Mouse (Mus musculus) right cerebral cortex, postnatal 14 days (tissue): Measurements from ENCODE around the gene Apoa2.
"Not testable (repeated sequence)": the region's sequence is repeated elsewhere in the genome, so short reads cannot be mapped to it uniquely, and the experiment has no call there.

Source experiments
- DNase-seq: peaks from one replicate; pipeline ENCODE4 v3.0.0; 2022

Gene Apoa2

DNA sequence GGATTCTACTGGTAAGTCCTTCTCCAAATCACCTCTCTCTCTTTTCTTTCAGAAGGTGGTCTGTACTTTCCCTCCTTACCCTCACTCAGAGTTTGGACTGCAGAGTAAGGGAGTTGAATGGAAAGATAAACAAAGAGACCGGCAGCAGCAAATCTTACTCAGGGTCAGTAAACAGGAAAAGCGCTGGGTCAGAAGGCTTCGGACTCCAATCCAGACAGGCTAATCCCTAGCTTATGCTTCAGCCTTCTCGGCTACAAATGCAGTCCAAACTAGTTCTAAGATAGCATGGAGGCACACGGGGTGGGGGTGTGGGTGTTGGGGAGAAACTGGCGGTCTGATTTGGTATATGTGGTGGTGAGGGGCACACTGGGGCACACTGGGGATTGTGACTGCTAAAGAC lies 12.6 kb downstream of the Apoa2 start:
- no peak for DNase-seq

DNA sequence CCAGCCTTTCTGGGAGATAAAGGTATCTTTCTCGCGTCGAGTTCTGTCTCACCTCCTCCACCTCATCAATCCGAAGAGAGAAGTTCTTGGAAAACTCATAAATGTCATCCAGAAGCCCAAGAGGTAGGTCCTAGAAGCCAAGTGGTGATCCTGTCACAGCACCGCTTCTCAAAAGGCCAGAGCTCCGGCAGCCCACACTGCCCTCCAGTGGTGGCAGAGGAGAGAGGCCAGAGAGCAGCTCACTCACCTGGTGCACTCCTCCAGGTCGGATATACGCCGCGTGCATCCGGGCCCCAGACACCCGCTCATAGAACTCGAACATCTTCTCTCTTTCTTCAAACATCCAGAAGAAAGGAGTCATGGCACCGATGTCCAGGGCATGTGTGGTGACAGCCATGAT lies 13.6 kb downstream of the Apoa2 start:
- DNase-seq: peak; percentile 45

DNA sequence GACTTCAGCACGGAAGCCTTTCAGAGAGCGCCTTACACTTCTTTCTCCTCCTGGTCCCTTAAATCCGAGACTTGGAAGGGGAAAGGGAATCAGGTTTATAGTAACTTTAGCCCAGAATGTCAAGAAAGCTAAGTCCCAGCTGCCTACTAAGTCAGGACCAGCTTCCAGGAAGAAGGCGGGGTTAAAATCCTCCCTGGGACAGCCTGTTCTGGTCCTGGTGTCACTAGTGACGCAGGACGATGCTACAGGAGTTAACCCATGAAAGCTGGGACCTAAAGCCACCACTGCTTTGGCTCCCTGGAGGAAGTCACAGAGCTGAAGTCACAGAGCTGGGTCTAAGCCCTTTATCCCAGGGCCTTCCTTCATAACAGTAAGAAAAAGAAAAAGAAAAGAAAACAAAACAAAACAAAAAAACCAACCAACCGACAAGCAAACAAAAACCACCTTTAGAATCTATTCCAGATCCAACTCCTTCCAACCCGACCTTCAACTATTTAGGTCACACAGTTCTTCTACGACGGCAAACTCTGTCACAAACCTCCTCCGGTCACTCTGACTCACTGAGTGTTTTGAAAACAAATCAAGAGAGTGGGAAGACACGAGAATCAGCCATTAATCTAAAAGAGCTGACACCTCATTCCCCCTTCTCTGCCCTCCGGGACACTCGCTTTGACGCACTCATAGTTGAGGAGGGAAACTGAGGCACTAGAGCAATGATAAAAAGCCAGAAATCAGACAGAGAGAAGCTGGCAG lies 15.3 kb downstream of the Apoa2 start:
- no peak for DNase-seq

DNA sequence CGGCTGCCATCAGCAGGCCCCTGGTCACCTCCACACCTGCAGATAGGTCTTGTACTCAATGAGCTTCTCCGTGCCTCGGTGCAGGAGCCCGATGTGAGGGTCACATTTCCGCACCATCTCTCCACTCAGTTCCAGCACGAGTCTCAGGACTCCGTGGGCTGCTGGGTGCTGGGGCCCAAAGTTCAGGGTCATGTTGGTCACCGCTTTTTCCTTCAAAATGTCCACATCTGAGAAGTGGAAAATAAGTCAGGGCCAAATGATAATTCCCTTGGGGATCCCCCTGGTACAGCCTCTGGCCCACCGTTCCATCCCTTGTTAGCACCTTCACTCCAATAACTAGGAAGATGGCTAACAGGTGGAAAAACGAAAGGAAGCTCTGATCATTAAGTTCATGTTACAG lies 16.1 kb downstream of the Apoa2 start:
- no peak for DNase-seq

DNA sequence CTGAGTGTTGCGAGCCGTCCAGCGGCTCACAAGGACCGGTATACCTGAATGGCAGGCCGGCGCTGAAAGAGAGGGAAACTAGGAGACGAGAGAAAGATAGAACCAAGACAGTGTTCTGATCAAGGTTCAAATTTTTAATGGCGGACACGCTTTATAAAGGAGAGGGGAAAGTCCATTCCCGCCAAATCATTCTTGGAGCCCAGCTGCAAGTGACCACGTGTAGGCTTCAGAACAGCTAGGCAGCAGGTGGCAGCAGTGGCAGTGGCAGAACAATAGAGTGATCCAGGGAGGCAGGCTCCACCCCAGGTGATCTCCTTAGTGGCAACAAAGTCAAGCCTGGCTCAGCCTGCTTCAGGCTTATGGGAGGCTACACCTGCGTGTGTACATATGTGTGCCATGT lies 17.1 kb downstream of the Apoa2 start:
- not testable (repeated sequence) for DNase-seq

DNA sequence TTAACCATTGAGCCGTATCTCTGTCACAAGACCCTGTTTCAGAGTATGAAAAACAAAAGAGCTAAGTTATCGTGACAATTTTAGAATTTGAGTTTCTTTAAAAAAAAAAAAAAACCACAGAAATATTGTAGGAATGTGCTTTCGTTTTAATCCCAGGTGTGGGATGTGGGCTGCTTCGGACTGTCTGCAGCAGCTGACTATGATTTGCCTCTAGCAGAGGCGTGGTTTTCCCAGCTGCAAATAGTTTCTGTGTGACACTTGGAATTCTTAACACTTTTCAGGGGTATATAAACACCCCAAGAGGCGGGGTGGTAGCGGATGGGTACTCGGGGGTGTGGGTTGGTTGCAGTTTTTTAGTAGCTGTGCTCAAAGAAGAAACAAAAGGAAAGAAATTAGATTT lies 20.5 kb downstream of the Apoa2 start:
- DNase-seq: no peak

DNA sequence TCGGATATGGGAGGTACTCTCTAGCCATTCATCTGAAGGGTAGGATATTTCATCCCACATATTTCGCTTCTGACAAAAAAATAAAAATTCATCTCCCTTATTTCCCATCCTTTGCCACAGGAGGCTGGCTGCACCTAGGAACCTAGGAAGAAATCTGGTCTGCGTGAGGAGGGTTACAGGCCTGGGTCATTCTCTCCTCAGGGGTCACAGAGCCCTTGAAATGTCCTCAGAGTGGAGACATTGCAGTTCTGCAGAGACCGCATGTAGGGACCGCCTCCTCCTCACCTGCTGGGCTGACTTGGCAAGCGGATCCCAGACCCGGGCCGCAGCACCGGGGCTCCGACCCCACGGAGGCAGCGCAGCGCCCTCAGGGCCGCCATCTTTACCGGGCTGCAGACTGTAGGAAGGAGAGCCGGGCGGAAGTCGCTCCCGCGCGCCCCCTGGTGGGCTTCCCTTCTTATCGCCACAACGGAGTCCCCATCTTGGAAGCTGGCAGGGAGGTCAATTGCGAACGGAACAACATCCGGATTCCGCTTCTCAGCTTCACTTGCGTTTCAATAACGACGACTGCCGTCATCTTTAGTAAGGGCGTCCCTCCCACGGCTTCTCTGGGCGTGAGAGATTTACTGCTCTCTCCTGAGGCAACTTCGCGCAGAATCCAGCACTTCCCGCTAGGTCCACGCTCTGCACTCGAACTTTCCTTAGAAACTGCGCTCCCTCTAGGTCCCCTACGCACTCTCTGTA lies 22.0 kb downstream of the Apoa2 start:
- peak; percentile 97 for DNase-seq

DNA sequence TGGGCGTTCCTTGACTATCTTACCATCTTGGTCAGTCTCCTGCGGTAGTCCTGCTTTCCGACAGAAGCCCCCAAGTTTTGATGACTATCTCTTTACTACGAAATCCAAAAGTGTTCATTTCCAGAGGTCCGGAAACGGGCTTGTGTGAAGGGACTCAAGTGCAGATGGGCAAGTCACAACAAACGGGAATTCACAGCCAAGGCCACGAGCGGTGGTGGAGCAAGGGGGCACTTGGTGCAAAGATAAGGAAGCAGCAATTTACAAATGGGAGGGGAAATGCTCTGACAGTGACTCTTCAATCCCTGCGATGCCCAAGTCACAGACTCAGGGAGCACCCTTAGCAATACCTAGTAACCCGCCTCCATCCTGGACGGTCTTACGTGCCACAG lies 22.6 kb downstream of the Apoa2 start:
- no peak for DNase-seq

DNA sequence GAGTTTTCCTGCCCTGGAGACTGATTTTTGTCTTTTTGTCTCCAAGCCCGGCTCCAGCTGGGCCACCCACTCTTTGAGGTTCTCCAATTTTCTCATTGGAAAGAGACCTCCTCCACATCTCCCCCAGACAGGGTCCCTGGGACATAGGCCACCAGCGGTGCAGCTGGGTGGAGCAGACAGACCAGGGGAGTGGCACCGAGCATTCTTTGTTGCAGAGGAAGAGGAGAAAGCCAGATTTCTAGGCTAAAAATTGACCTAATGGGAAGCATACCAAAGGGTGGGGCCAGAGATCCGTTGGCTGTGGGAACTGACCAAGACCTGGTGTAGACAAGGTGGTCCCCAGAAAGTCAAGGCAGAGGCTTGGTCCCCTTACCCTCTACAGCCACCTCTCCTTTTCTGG lies 23.1 kb downstream of the Apoa2 start:
- no peak for DNase-seq

DNA sequence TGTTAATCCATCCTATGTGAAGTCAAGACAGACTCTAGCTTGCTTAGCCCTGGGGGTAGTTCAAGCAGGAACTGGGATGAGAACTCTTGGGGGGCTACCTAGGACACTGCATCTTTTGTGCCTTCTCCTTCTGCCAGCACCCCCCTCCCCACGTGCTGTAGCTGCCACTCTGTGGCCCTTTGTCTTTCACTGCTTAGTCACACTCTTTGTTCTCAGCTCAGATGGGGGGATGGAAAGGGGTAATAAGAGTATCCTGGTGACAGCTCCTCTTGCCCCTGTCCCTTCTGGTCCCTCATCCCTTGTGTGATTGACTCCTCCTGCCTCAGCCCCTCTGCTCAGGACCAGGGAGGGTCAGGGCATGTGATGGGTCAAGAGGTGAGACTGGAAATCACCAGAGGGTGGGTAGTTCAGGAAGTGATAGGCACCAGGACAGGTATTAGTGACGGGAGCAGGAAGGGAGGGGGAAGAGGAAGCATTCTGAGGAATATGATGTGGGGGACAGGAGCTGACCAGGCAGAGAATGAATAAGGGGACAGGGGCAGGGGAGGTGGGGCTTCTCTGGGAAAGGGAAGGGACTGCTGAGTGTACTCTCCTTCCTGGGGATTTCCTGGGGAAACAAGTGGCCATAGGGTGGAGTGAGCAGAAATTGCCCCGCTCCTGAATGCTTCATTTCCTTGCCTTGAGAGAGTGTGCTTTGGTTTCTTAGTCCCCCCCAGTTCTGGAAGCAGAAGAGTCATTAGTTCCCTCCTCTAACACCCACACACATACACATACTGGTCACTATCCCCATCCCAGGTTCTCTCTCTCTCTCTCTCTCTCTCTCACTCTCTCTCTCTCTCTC lies 23.8 kb downstream of the Apoa2 start:
- DNase-seq: no peak

DNA sequence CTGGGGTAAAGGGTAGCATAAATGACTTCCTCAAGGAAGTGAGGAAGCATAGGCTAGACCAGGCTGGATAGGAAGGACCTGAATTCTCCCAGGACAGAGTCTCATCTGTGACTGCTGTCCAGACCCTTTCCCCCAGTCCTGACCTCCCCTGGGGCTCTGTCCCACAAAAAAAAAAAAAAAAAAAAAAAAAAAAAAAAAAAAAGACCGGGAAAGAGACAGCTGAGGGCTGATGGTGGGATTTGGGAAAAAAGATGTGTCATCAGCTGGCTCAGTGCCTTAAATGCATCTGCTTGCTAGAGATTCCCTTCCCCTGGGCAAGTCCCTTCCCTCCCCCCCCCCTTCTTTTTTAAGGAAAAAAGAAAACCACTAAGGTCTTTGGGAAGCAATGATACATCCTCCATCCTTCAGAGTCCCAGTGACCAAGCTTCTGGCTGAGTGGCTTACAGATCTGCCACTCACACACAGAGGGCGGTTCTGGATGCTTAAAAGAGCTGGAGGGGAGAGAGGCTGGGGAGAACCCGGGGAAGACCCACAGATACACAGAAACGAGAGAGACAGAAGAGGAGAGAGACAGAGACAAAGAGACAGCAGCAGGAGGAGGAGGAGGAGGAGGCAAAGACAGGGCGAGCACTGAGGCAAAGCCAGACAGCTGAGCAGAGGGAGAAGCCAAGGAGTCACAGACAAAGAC lies 25.2 kb downstream of the Apoa2 start, which contains the start of gene Adamts4:
Gene Adamts4, plus strand, starts transcription at position 509 of the 688 bp plus-strand sequence.
- DNase-seq: peak; percentile 57

DNA sequence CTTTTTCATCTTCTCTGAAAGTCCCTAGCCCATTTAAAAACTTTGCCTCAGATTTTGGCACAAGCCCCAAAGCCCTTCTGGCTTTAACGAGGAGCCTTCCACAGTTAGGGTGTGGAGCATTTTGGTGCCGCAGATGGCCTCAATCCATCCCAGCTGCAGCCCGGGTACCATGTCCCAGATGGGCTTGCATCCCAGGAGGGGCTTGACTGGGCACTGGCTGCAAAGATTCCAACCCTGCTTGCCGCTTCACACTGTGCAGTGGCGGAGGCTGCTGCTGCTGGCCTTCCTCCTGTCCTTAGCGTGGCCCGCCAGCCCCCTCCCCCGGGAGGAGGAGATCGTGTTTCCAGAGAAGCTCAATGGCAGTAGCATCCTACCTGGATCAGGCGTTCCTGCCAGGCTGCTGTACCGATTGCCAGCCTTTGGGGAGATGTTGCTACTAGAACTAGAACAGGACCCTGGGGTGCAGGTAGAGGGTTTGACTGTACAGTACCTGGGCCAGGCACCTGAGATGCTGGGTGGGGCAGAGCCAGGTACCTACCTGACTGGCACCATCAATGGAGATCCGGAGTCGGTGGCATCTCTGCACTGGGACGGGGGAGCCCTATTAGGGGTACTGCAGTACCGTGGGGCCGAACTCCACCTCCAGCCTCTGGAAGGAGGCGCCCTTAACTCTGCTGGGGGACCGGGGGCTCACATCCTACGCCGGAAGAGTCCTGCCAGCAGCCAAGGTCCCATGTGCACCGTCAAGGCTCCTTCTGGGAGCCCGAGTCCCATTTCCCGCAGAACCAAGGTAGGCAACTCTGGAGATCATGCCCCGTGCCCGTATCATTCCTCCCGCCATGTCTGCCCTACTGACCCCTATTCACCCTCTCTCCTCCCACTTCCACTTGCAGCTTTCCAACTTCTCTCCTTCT lies 26.1 kb downstream of the Apoa2 start, which contains the start of gene Ndufs2:
Gene Ndufs2, minus strand, starts transcription at position 709 of the 914 bp plus-strand sequence.
- DNase-seq: no peak

DNA sequence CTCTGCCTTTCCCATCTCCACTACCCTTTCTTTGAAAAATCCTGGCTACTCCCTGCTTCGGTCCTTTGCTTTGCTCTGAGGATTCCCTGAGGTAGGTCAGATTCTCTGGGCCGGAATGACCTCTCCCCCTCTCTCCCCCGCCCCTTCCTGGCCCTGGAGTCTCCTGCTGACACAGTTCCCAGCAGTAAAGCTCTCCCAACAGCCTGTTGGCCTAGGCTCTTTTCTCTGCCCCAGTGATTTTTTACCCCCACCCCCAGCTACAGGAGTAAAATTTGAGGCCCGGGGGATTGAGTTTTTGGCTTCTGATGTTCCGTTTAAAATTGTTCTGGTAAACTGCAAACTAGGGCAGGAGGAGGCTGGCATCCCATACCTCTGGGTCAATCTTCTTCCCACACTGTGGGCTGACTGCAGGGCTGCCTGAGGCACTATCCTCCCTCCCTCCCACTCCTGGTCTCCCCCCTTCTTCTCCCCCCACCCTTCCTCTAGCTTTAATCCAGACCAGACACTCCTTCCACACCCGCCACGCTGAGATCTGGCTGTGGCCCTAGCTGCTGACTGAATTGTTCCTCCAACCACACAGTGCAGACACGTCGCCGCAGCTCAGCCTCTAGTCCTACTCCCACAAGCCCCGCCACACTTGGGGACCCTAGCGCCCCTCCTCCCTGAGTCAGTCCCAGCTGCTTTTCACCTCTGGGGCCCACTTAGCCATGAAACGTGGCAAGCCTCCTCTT lies 26.9 kb downstream of the Apoa2 start:
- no peak for DNase-seq

DNA sequence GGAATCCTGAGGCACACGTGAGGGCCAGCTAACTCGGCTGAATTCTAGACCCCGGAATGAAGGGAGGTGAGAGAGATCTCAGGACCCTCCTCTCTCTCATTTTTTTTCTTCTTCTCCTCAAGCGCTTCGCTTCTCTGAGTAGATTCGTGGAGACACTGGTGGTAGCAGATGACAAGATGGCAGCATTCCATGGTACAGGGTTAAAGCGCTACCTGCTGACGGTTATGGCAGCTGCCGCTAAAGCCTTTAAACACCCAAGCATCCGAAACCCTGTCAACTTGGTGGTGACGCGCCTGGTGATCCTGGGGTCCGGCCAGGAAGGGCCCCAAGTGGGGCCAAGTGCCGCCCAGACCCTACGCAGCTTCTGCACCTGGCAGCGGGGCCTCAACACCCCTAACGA lies 27.6 kb downstream of the Apoa2 start:
- no peak for DNase-seq

DNA sequence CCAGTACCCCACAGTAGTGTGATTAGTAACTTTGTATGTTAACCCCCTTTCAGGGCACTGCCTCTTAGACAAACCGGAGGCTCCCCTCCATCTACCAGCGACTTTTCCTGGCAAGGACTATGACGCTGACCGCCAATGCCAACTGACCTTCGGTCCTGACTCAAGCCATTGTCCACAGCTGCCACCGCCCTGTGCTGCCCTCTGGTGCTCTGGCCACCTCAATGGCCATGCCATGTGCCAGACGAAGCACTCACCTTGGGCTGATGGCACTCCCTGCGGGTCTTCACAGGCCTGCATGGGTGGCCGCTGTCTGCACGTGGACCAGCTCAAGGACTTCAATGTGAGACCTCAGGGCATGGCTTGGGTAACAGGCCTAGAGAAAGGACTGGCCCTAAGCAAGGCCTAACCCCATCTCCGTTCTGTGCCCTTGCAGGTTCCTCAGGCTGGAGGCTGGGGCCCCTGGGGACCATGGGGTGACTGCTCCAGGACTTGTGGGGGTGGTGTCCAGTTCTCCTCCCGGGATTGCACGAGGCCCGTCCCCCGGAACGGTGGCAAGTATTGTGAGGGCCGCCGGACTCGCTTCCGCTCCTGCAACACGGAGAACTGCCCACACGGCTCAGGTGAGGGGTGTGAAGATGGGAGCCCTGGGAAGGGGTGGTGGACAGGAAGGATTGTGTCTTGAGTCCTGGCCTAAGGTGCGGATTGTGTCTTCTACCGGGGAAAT lies 31.4 kb downstream of the Apoa2 start:
- no peak for DNase-seq

DNA sequence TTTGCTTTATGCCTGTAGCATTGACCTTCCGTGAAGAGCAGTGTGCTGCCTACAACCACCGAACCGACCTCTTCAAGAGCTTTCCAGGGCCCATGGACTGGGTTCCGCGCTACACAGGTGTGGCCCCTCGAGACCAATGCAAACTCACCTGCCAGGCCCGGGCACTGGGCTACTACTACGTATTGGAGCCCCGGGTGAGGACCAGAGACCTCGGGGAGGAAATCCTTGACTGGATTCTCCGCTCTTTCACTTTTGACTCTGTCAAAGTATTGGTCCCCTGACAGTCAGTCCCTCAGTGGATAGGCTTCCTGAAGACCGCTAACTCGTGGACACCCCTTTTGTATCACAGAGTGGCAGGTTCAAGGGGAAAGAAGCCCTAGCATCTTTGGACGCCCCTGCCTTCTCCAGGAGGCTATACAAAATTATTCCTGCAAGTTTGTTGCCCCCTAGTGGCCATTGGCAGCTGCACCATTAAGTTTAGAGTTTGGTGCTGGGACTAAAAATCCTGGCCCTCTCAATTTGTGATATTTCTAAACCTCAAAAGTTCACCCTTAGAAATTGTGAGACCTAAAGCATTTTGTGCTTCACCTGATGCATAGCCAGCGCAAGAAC lies 32.2 kb downstream of the Apoa2 start:
- peak; percentile 52 for DNase-seq

DNA sequence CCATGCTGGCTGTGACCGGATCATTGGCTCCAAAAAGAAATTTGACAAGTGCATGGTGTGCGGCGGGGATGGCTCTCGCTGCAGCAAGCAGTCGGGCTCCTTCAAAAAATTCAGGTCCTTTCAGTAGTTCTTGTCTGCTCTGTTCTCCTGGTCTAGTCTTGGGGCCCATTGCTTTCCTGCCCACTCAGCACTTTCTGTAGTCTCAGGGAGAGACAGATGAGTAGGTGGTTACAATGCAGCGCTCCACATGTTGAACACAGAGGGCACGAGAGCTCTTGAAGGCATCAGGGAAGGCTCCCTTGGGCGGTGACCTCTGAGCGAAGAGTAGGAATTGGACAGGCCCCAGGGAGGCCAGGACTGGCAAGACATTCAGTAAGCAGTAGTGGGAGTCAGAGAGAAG lies 32.9 kb downstream of the Apoa2 start:
- no peak for DNase-seq

DNA sequence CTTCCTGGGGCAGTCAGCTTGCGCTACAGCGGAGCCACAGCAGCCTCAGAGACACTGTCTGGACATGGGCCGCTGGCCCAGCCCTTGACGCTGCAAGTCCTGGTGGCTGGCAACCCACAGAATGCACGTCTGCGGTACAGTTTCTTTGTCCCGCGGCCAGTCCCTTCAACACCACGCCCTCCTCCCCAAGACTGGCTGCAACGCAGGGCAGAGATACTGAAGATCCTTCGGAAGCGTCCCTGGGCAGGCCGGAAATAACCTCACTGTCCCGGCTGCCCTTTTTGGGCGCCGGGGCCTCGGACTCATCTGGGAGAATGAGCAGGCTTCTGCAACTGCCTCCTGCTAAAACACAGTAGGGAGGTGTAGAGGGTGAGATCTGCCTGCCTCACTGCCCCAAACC lies 34.1 kb downstream of the Apoa2 start:
- no peak for DNase-seq

DNA sequence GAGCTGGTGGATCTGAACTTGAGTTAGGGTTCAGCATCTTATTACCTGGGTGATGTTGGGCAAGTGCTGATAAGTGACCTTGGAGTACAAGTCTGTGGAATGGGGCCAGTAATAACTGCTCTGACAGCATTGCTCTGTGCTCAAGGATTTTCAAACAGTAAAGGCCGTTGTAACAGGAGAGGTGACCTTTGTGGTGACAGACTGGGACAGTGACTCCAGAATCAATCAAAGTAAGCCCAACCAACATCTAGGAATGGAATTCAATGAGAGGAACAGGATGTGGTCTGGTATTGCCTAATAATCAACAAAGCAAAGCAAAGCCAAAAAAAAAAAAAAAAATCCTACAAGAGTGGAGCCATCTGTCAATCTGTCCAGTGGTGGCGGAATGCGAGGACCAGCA lies 35.5 kb downstream of the Apoa2 start:
- DNase-seq: no peak

DNA sequence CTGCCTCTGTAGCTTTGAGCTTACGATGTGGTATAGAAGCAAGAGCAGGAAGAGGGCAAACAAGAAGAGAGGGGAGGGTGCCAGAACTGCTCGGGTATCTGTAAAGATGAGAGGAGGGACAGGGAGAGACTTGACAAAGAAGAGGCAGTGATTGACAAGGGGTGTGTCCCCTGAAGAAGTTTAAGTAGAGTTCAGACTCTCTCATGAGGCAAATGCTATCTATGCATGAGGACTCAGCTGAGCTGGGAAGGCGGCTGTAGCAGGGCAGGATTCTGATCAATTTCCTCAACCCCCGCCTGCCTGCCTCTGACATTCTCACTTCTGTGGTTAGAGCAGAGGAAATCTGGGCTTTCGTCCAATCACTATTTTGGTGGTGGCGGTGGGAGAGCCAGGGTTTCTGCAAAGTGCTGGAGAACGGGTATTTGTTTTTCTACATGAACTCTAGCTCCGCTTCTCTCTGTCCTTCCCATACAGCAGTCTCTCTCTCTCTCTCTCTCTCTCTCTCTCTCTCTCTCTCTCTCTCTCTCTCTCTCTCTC lies 37.8 kb downstream of the Apoa2 start:
- DNase-seq: peak; percentile 70
